Mouse (Mus musculus): ENCODE results near the gene Cxcl2. TPM values are rescaled to one million over a fixed set of nuclear protein-coding genes. Genes with fewer than 3 reads are reported as not detected.

The Cxcl2 gene
- total and polyA plus RNA-seq, 3 experiments: 0.21 to 0.47 TPM; not detected in 1

- DNase-seq (ENCODE audit: extremely low read depth): no peak
- TF ChIP-seq ZNF384 (IDR thresholded peaks at IDR 0.05; ENCODE audit: low read depth, low read length) (no peak), MAFK (IDR thresholded peaks at IDR 0.05; ENCODE audit: insufficient replicate concordance, low read length) (no peak), E2F4 (IDR thresholded peaks at IDR 0.05; ENCODE audit: insufficient replicate concordance, low read depth, low read length) (no peak), JUN (IDR thresholded peaks at IDR 0.05; ENCODE audit: insufficient read depth, low read depth, low read length) (no peak), POLR2AphosphoS2 (IDR thresholded peaks at IDR 0.05; ENCODE audit: low read depth, low read length) (no peak), USF2 (conservative IDR thresholded peaks at IDR 0.05; ENCODE audit: low read depth, low read length) (no peak), KAT2A (IDR thresholded peaks at IDR 0.05; ENCODE audit: insufficient replicate concordance, low read length) (no peak), HCFC1 (IDR thresholded peaks at IDR 0.05; ENCODE audit: low read depth, low read length) (no peak), CHD2 (IDR thresholded peaks at IDR 0.05; ENCODE audit: low read length) (no peak), ZC3H11A (IDR thresholded peaks at IDR 0.05; ENCODE audit: low read depth, low read length) (no peak), MYC (IDR thresholded peaks at IDR 0.05; ENCODE audit: low read depth, low read length) (no peak), POLR2A (IDR thresholded peaks at IDR 0.05; ENCODE audit: low read depth, low read length) (no peak), ZKSCAN1 (IDR thresholded peaks at IDR 0.05; ENCODE audit: borderline replicate concordance, low read depth, low read length) (no peak), ZMIZ1 (IDR thresholded peaks at IDR 0.05; ENCODE audit: low read depth, low read length) (no peak), RAD21 (IDR thresholded peaks at IDR 0.05; ENCODE audit: low read depth, low read length) (no peak), MAZ (IDR thresholded peaks at IDR 0.05; ENCODE audit: low read depth, low read length) (no peak), GABPA (IDR thresholded peaks at IDR 0.05; ENCODE audit: insufficient replicate concordance, low read depth, low read length) (no peak), TBP (conservative IDR thresholded peaks at IDR 0.05; ENCODE audit: low read depth, low read length) (no peak), CHD1 (IDR thresholded peaks at IDR 0.05; ENCODE audit: low read depth, low read length) (no peak), ETS1 (conservative IDR thresholded peaks at IDR 0.05; ENCODE audit: low read depth, low read length) (no peak)
- no peaks in the 10 kb centered on the region for H3K79me2 ChIP-seq (replicated peaks; ENCODE audit: control insufficient read depth, extremely low read depth, insufficient read depth, poor library complexity, severe bottlenecking)
- no peaks in the 10 kb centered on the region for H3K27me3 ChIP-seq (replicated peaks)
- H3K9me3 ChIP-seq (replicated peaks; ENCODE audit: low read length): no peaks in the 10 kb centered on the region
- in situ Hi-C loops (cut with MboI; ENCODE audit: low pct_ligation_motif_present, low pct_unique_long_range_greater_than_20kb, low sequenced_read_pairs): no loop called here
- dilution Hi-C loops (cut with MboI; ENCODE audit: extremely low pct_ligation_motif_present, extremely low pct_unique_long_range_greater_than_20kb, low sequenced_read_pairs): no loop called here
- H3K27ac ChIP-seq (ENCODE audit: insufficient read depth, low read depth): no peak overlapping the region
- no peaks in the 10 kb centered on the region for H3K36me3 ChIP-seq (replicated peaks in 1 of 2; ENCODE audit: control insufficient read depth in 1 of 2, insufficient read depth in 1 of 2, low read length in 1 of 2)
- no peak overlapping the region for H3K4me3 ChIP-seq (replicated peaks in 1 of 3; ENCODE audit: low read depth in 2 of 3, low read length in 2 of 3, poor library complexity in 1 of 3)
- H3K9ac ChIP-seq (ENCODE audit: insufficient read depth, low read depth): no peak overlapping the region
- H3K4me2 ChIP-seq (ENCODE audit: insufficient read depth, low read depth, poor library complexity, severe bottlenecking): no peak overlapping the region
- peaks cover 0 to 6% of the 10 kb centered on the region in 2 experiments; a peak in 1 of 4 replicates for H3K4me1 ChIP-seq (ENCODE audit: control insufficient read depth in 1 of 2, insufficient read depth in 2 of 2)
Observed at GRCm38 (mm10) chr5:90945453-90945852, 41.8 kb downstream of the Cxcl2 start.

- Histone ChIP-seq H3K27ac (ENCODE audit: insufficient read depth, low read depth) (no peak overlapping the region), H3K9ac (ENCODE audit: insufficient read depth, low read depth) (no peak overlapping the region), H3K4me2 (ENCODE audit: insufficient read depth, low read depth, poor library complexity, severe bottlenecking) (no peak overlapping the region), H3K36me3 (replicated peaks in 1 of 2; ENCODE audit: control insufficient read depth in 1 of 2, insufficient read depth in 1 of 2, low read length in 1 of 2) (no peaks in the 10 kb centered on the region), H3K79me2 (replicated peaks; ENCODE audit: control insufficient read depth, extremely low read depth, insufficient read depth, poor library complexity, severe bottlenecking) (no peaks in the 10 kb centered on the region), H3K4me1 (ENCODE audit: control insufficient read depth in 1 of 2, insufficient read depth in 2 of 2) (no peaks in the 10 kb centered on the region), H3K27me3 (replicated peaks) (no peaks in the 10 kb centered on the region), H3K4me3 (replicated peaks in 1 of 3; ENCODE audit: low read depth in 2 of 3, low read length in 2 of 3, poor library complexity in 1 of 3) (no peak overlapping the region), H3K9me3 (replicated peaks; ENCODE audit: low read length) (no peaks in the 10 kb centered on the region)
- in situ Hi-C loops (cut with MboI; ENCODE audit: low pct_ligation_motif_present, low pct_unique_long_range_greater_than_20kb, low sequenced_read_pairs) (no loop called here), dilution Hi-C loops (cut with MboI; ENCODE audit: extremely low pct_ligation_motif_present, extremely low pct_unique_long_range_greater_than_20kb, low sequenced_read_pairs) (no loop called here)
- no peak for TF ChIP-seq POLR2AphosphoS2 (IDR thresholded peaks at IDR 0.05; ENCODE audit: low read depth, low read length)
- no peak for TF ChIP-seq ZKSCAN1 (IDR thresholded peaks at IDR 0.05; ENCODE audit: borderline replicate concordance, low read depth, low read length)
- TF ChIP-seq PAX5 (IDR thresholded peaks at IDR 0.05; ENCODE audit: low read length): no peak
- no peak for TF ChIP-seq SIN3A (IDR thresholded peaks at IDR 0.05; ENCODE audit: low read length)
- TF ChIP-seq ELF1 (IDR thresholded peaks at IDR 0.05; ENCODE audit: low read depth, low read length): no peak
- TF ChIP-seq ZNF384 (IDR thresholded peaks at IDR 0.05; ENCODE audit: low read depth, low read length): no peak
- no peak for TF ChIP-seq E2F4 (IDR thresholded peaks at IDR 0.05; ENCODE audit: insufficient replicate concordance, low read depth, low read length)
- TF ChIP-seq GABPA (IDR thresholded peaks at IDR 0.05; ENCODE audit: insufficient replicate concordance, low read depth, low read length): no peak
- no peak for TF ChIP-seq TBP (conservative IDR thresholded peaks at IDR 0.05; ENCODE audit: low read depth, low read length)
- no peak for TF ChIP-seq UBTF (IDR thresholded peaks at IDR 0.05; ENCODE audit: low read depth, low read length)
- TF ChIP-seq MYC (IDR thresholded peaks at IDR 0.05; ENCODE audit: low read depth, low read length): no peak
- TF ChIP-seq NRF1 (IDR thresholded peaks at IDR 0.05; ENCODE audit: low read depth, low read length): no peak
- TF ChIP-seq HCFC1 (IDR thresholded peaks at IDR 0.05; ENCODE audit: low read depth, low read length): no peak
- no peak for TF ChIP-seq TCF12 (IDR thresholded peaks at IDR 0.05; ENCODE audit: low read depth, low read length)
- TF ChIP-seq MAX (IDR thresholded peaks at IDR 0.05; ENCODE audit: low read length): no peak
- DNase-seq (ENCODE audit: extremely low read depth): no peak
Observed at GRCm38 (mm10) chr5:90949499-90949898, 45.8 kb downstream of the Cxcl2 start.

Data from CH12.LX (cell line).